Mouse (Mus musculus): ENCODE data around the gene Hspg2.

Gene Hspg2

DNA sequence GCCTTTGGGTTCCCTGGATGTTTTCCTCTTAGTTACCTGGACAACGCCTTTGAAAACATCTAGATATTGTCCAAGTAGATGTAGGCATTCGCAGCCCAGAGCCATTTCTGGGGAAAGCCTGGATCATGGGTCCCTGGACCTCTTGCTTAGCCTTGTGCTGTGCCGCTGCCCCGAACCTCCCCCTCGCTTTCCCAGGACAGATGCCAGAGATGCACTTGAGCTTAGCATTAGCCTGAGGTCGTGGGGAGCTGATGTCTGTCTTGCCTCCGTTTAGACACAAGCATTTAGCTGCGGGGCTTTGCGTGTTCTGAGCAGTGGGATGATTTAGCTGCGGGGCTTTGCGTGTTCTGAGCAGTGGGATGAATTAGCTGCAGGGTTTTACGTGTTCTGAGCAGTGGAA is 31.6 kb downstream of the Hspg2 start:
- no peak for DNase-seq (ENCODE audit: low spot score in 2 of 2)

DNA sequence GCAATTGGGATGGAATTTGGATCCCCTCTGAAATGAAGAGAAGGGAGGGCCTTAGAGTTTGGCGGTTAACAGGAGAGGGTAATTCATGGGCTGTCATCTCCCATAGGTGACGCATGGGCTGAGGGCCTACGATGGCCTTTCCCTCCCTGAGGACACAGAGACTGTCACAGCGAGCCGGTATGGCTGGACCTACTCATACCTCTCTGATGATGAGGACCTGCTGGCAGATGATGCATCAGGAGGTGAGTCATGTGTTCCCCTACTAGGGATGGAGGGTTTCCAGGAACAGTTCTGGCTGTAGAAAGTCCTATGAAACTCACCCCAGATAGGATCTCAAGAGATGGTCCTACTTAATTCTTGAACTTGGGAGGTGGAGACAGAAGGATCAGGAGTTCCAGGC is 32.4 kb downstream of the Hspg2 start:
- no peak for DNase-seq (ENCODE audit: low spot score in 2 of 2)

GRCm38 (mm10) chr4:137502183-137502582 is 33.6 kb downstream of the Hspg2 start:
- DNase-seq (ENCODE audit: low spot score in 2 of 2), result no peak

- no peak for DNase-seq (ENCODE audit: low spot score in 2 of 2)
Measured at GRCm38 (mm10) chr4:137502801-137503200, 34.2 kb downstream of the Hspg2 start.

DNA sequence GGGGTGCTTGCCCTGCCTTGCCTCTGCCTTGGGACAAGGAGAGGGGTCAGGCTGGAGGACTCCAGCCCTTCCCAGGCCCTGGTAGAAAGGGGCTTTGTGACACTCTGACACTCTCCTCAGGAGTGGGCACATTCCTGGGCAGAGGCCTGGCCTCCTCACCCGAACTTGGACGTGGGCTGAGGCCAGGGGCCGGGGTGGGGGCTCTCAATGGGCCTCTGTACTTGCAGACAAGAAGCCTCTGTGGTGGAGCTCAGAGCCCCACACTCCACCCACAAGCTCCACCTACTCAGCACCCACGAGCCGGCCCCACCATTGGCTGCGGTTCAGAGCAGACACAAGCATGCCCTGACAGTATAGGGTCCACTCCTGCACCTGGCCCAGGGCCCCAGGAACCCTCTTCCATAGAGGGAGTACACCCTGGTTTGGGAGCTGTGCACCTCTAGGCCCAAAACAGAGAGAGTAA is 35.0 kb downstream of the Hspg2 start:
- no peak for DNase-seq (ENCODE audit: low spot score in 2 of 2)

GRCm38 (mm10) chr4:137506629-137507028 is 38.1 kb downstream of the Hspg2 start:
- no peak for DNase-seq (ENCODE audit: low spot score in 2 of 2)

- no peak for DNase-seq (ENCODE audit: low spot score in 2 of 2)
Measured at GRCm38 (mm10) chr4:137509528-137509927, 41.0 kb downstream of the Hspg2 start.

- DNase-seq (ENCODE audit: low spot score in 2 of 2), result no peak
Measured at GRCm38 (mm10) chr4:137510021-137510696, 41.6 kb downstream of the Hspg2 start.

DNA sequence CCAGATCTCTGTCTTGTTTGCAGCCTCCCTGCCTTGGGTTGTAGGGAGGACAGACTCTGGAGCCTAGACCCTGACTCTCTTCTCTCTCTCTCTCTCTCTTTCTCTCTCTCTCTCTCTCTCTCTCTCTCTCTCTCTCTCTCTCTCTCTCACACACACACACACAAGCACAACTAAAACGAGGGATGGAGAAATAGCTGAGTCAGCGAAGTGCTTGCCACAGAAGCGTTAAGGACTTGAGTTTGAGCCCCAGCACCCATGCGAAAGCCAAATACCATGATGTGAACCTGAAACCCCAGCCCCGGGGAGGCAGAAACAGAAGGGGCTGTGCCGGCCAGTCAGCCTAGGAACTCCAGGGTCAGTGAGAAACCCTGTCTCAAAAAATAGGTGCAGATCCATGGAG is 44.3 kb downstream of the Hspg2 start:
- DNase-seq (ENCODE audit: low spot score in 2 of 2), result no peak

GRCm38 (mm10) chr4:137517989-137518691 is 49.6 kb downstream of the Hspg2 start:
- no peak for DNase-seq (ENCODE audit: low spot score in 2 of 2)

GRCm38 (mm10) chr4:137518746-137519145 is 50.2 kb downstream of the Hspg2 start:
- no peak for DNase-seq (ENCODE audit: low spot score in 2 of 2)

GRCm38 (mm10) chr4:137520346-137520745 is 51.8 kb downstream of the Hspg2 start:
- no peak for DNase-seq (ENCODE audit: low spot score in 2 of 2)

- DNase-seq (ENCODE audit: low spot score in 2 of 2), result no peak
Measured at GRCm38 (mm10) chr4:137521966-137522365, 53.4 kb downstream of the Hspg2 start.

DNA sequence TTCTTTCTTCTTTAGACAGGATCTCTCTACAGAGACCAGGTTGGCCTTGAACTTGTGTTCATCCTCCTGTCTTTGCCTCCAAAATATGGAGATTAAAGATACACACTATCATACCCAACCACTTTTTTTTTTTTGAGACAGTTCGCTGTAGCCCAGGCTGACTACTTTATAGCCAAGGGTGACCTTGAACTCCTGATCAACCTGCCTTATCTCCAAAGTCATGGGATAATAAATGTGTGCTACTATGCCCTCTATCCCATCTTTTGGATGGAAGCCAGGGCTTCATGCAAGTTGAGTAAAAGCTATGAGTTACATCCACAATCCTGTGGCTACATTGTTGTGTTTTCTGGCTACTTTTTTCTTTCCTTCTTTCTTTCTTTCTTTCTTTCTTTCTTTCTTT is 56.9 kb downstream of the Hspg2 start:
- no peak for DNase-seq (ENCODE audit: low spot score in 2 of 2)

- no peak for DNase-seq (ENCODE audit: low spot score in 2 of 2)
Measured at GRCm38 (mm10) chr4:137527368-137527767, 58.8 kb downstream of the Hspg2 start.

- DNase-seq (ENCODE audit: low spot score in 2 of 2), result no peak
Measured at GRCm38 (mm10) chr4:137527872-137528271, 59.3 kb downstream of the Hspg2 start.

- DNase-seq (ENCODE audit: low spot score in 2 of 2), result no peak
Measured at GRCm38 (mm10) chr4:137540356-137540755, 71.8 kb downstream of the Hspg2 start.

GRCm38 (mm10) chr4:137542968-137543367 is 74.4 kb downstream of the Hspg2 start:
- no peak for DNase-seq (ENCODE audit: low spot score in 2 of 2)

GRCm38 (mm10) chr4:137545568-137545967 is 77.0 kb downstream of the Hspg2 start:
- no peak for DNase-seq (ENCODE audit: low spot score in 2 of 2)

GRCm38 (mm10) chr4:137546003-137546525 is 77.5 kb downstream of the Hspg2 start:
- peak in 1 of 2 experiments; percentile 6 for DNase-seq (ENCODE audit: low spot score in 2 of 2)

GRCm38 (mm10) chr4:137553466-137553865 is 84.9 kb downstream of the Hspg2 start:
- no peak for DNase-seq (ENCODE audit: low spot score in 2 of 2)

DNA sequence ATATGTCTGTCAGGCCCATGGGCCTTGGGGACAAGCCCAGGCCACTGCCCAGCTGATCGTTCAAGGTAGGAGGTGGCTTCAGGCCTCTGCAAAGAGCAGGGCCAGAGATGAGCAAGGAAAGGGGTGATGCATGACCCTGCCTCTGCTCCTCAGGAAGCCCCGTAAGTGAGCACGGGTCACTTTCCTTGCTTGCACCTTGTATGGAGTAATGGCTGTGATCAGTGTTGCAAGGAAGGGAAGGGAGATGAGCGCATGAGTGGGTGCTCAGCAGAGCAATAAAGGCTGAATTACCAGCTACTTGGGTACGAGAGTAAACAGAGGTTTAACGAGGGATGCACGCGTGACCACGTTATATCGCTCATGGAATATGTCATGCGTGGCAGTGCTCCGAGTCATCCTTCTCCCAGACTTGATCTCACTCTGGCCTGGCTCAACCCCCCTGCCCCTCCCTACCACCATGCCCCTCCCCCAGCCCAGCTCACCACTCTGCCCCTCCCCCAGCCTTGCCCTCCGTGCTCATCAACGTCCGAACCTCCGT is 88.2 kb downstream of the Hspg2 start:
- DNase-seq (ENCODE audit: low spot score in 2 of 2), result no peak

- DNase-seq (ENCODE audit: low spot score in 2 of 2), result no peak
Measured at GRCm38 (mm10) chr4:137569873-137570272, 101.3 kb downstream of the Hspg2 start.
